Mouse (Mus musculus): ENCODE measurements around the gene Cd79b.

Gene Cd79b

DNA sequence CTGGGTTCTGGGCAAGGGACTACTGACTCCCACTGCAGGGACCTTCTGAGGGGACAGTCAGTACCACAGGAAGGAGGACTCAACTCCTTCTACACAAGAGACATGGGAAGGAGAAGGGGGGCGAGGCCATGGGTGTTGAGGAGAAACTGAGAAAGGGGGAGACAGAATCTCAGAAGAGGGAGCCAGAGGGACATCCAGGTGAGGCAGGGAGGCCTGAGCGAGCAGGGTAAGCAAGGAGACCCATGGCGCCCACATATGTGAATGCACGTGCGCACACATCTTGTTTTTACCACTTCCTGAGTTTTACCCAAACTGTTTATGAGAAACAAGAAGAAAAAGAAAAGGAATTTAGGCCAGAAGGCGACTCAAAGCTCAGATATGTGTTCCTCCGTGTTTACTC is 3.2 kb upstream of the Cd79b start:
- no peak for DNase-seq

DNA sequence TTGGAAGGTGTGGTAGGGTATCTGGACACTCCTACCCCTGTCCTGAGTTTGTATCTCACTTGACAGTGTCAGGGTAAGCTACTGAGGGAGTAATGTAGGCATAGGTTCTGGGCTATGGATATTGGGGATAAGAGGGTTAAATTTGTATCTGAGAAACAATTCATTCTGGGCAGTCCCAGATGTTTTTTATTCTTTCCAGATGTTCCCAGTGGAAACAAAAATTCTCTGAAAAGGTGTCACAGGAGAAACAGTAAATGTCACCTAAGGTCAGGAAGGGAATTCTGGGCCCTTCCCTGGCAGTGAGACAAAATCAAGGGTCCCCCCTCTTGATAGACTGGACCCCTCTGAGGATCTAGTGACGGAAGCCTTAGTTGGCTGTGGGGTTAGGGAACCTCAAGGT is 1.9 kb upstream of the Cd79b start:
- DNase-seq: no peak

DNA sequence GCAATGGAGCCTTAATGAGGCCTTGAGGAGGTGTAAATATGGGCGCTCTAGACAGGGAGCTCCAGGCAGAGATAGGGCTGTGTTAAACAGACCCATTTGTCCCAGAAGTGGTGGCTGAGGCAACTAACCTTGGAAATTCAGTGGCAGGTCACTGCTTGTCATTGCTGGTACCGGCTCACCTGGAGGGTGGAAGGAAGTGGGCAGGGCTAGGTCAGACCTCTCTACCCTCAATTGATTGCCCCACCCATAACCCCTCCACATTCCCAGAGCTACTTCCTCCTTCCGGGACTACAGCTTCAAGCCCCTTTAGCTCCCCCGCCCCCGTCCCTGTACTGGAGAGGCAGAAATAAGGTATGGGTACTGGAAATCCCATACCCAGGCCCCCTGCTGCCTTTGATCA is 1.0 kb downstream of the Cd79b start:
- DNase-seq: no peak

DNA sequence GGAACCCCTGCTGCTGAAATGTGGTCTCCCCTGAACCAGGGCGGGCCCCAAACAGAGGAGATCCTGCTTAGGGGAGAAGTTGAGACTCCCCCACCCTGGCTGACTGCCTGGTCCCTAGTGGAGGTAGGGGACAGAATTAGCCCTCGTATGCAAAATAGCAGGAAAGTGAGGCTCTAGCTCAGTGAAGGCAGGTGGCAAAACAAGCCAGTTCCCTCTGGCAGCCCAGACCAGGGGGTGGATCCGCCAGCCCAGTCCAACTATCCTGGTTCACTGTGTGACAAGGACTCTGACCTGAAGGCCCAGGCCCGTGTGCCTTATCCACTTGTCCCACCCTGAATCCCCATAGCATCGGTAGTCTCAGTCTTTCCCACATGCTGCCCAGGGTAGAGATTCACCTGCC is 4.4 kb downstream of the Cd79b start:
- DNase-seq: no peak

DNA sequence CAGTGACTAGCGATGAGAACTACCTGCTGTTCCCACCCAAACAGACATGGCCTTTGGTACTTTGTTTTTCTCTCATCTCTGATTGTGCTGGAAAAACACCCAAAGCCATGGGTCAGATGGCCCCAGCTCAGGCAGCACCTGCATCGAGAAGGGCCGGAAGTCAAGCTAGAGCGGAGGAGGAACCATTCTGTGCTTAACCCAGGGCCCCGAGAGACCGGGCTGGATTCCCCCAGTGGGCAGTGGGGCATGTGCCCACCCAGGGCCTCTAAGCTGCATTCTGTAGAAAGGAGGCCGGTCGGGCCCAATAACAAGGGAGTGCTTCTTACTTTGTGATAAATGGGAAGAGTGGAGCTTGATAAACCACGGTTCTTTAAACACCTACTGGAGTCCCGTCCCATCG is 6.4 kb downstream of the Cd79b start:
- DNase-seq: no peak

DNA sequence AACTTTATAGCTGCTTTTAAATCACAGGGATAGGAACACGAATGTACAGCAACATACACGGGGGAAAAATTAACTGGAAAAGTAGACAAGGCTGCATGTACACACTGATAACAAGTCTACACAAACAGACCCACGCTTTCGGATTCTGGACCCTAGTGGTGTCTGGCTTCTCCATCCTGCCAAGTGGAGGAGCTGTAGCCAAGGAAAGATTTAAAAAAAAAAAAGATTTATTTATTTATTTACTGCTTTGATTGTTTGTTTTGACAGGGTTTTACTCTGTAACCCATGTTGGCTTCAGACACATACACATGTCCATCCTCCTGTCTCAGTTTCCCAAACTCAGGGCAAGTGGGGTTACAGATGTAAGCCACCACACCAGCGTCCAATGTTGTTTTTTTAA is 7.1 kb downstream of the Cd79b start:
- no peak for DNase-seq

DNA sequence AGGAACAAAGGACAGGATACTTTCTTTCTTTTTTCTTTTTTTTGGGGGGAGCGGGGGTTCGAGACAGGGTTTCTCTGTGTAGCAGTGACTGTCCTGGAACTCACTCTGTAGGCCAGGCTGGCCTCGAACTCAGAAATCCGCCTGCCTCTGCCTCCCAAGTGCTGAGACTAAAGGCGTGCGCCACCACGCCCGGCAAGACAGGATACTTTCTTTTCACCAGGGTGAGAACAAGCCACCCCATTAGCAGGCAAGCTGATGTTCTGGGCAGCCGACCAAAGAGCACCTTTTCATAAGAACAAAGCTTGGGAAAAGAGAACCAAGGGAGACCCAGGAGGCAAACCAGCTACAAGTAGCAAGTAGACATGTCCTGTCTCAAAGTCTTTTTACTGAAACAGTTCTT is 7.8 kb downstream of the Cd79b start:
- no peak for DNase-seq

DNA sequence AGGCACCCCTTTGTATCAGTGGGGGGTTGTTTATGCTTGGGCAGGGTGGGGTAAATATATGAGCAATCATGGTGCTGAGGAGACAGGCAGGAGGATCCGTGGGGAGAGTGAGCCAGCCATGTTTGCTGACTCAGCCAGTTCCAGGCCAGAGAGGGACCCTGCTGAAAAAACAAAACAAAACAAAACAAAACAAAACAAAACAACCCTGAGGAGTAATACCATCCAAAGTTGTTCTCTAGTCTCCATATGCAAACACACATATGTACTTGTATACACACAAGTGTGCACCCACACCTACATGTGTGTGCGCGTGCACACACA is 8.5 kb downstream of the Cd79b start:
- no peak for DNase-seq

DNA sequence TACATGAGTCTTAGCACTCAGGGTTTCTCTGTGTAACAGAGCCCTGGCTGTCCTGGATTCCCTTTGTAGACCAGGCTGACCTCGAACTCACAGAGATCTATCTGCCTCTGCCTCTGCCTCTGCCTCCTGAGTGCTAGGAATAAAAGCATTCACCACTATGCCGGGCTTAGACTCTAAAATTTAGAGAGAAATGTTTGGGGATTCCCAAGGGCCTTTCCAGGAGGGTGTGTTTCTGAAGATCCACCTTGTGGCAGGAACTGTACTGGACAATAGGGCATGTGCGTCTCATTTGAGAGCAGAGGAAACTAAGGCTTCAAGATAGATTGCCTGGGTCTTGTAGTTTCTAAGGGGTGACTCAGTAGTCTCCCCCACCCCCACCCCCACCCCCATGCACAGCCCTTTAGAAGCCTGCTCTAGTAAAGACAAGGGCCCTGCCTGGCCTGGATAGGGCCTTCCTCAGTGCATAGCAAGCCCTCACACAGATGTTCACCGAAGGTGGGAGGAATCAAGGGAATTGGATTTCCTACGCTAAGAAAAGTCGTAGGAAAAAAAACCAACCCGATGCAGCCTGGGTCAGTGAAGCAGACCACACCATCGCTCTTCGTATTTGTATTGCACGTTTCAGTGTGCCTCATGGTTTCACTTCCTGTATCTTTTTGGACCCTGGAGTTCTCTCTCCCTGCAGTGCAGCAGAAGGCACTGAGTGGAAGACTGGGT is 9.1 kb downstream of the Cd79b start:
- DNase-seq: no peak

DNA sequence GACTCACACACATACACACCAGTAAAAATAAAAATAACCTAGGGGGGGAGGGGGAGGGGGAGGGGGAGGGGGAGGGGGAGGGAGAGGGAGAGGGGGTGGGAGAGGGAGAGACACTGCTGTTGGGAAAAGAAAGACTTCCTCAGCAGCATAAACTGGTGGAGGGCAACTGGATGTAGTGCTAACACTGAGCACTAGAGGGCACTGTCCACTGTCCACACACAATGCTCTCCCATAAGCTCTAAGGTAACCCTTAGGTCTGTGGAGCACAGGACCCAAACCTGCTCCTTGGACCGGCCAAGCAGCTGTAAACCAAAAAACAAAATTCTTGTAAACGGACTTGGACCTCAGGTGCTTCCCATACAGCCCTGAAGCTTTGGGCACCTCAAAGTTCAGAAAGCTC is 11.9 kb downstream of the Cd79b start:
- peak; percentile 80 for DNase-seq

DNA sequence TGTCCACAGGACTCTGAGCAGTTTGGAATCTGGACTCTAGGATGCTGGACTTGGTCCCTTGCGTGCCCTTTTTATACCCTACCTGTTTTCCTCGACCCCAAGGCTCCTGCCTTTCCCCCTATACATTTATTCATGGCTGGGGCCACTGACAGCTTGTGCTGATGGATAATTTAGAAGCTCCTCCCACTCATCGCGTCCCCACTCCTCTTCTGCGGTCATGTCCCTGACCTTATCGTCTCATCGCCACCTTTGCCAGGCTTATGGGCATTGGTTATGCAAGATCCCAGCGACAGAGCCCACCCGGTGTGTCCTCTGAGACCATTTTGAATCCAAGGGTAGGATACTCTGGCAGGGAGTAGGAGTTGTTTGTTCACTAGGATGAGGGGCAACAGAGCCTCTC is 12.8 kb downstream of the Cd79b start, which contains the start of gene Gh:
Gene Gh, minus strand, starts transcription at position 101 of the 400 bp plus-strand sequence.
- no peak for DNase-seq

DNA sequence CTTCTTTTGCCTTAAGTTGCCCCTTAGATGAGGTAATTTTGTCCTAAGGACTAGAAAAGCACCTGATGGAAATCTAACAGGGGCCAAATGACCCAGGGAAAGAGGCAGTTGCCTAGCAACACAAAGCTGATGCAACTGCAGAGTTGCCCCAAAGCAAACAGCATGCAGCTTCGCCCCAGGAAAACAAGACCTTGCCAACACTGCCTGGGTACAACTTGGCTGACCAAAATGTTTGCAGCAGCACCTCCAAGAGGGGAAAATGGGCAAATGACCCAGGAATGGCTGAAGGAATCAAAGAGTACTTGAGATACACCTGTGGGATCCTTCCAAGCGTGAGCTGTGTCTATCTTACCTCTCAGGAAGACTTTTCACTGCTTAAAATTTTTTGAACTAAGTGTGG is 22.7 kb downstream of the Cd79b start:
- no peak for DNase-seq

DNA sequence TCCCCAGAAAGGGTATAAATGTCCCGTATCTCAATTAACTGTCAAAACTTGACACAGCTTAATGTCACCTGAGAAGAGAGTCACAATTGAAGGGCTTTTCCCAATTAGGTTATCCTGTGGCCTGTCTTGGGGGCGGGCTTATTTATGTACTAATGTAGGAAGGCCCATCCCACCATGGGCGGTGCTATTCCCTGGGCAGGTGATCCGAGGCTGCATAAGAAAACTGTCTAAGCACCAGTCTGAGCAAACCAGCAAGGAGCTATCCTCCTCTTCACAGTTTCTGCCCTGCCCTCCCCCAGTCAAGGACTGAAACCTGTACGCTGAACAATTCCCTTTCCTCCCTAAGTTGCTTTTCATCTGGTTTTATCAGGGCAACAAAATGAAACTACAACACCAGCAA is 24.2 kb downstream of the Cd79b start:
- no peak for DNase-seq

DNA sequence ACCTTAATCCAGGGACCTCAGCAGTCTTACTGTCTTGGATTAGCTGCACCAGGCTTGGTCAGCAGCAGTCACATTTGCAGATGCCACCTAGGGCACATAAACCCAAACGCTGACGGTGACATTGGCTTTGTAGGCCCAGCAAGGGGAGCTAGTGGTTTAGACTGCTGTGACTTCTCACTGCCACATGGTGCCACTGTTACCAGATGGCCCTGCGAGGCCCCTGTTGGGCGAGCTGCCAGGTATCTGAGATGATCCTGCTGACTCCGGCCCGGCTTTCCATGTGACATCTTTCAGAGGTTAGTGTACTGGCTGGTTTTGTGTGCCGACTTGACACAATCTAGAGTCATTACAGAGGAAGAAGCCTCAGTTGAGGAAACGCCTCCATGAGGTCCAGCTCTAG is 25.2 kb downstream of the Cd79b start:
- DNase-seq: peak; percentile 86

DNA sequence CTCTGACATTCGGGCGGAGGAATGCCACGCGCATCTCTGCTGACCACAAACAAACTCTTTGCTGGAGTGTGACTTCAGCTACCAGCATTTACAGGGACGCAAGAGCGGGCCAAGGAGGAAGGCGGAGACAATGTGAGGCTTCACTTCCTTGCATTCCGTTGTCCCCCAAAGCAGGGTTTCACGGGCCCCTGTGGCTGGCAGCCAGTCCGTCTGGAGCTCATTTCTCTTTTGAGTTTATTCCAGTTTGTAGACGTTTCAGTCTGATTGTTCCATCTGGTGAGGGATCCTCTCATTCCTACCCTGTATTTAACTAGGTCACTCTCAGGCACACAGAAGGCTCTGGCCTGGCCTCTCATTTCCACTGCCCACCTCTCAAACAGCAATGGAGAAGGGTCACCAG is 27.6 kb downstream of the Cd79b start:
- DNase-seq: no peak

DNA sequence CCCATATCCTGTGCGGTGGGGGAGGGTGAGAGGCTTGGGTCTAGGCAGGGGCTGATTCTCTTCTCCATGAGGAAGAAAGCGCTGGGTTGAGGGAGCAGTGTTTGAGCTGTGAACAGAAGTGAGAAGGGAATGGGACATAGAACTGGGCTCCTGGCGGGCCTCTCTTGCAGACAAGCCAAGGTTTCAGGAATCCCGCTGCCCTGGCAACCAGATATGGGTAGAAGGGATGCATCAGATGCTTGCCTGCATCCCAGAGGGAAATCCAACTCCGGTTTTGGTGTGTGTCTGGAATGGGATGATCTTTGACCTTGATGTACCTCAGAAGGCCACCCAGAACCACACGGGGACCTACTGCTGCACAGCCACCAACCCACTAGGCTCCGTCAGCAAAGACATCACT is 28.4 kb downstream of the Cd79b start:
- no peak for DNase-seq

DNA sequence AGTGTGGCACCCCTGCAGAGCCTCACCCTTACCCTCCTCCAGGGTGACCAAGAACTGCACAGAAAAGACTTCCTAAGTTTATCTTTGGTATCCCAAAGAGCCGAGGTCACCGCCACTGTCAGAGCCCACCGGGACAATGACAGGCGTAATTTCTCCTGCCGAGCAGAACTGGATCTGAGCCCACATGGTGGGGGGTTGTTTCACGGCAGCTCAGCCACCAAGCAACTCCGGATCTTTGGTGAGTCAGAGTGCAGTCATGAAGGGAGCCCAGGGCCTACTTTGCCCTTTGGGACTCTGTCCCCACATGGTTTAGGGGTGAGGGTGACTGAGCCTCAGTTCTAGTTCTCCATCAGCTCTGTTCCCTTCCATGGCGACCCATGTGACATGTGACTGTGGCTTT is 30.4 kb downstream of the Cd79b start:
- DNase-seq: no peak

DNA sequence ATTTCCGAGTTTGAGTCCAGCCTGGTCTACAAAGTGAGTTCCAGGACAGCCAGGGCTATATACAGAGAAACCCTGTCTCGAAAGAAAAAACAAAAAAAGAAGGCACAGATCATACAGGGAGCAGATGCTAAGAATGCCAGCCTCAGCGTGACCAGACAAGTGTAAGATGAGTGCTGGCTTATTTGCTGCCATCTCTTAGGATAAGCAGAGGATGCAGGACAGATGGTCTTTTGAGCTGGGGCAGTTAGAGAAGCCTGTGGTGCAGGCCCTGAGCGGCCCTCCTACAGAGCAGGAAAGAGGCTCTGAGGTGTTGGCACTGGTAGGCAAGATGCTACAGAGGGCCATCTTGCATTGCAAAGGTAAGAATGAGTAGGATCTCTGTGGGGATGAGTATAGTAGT is 31.2 kb downstream of the Cd79b start:
- no peak for DNase-seq

DNA sequence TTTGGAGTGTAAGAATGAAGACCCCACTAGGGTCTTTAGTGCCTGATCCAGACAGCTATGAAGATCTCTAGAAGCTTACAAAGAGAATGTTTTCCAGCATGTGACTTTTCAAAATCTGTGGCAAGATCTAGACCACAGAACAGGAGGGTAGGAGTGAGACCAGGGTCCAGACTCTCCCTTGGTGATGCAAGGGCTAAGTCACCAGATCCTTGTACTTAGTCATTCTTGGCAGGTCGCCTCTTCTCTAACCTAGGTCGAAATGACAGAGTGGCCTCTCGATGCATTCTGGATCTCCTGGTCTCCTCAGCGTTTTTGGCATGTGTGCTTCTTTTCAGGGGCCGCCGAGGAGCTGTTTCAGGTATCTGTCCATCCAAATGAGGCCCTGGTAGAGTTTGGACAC is 32.1 kb downstream of the Cd79b start:
- DNase-seq: no peak

DNA sequence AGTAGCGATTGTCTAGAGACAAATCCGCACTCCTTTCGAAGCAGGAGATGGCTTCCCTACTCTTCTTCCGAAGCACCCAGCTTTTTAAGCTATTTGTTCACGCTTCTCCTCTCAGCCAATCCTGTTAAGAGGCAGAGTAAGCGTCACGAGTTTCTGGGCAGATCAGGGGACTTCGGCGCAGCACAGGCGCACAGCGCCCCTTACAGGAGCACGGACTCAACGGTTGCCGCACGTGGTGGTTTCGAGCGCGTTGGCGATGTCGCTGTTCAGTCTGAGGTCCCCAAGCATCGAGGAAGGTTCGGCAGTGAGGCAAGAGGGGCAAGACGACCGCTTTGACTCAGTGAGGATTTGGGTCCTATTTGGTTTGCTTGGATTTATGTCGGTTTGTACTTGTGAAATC is 38.1 kb downstream of the Cd79b start, which contains the start of gene Tcam1:
Gene Tcam1, plus strand, starts transcription at position 219 of the 400 bp plus-strand sequence.
- peak; percentile 96 for DNase-seq

DNA sequence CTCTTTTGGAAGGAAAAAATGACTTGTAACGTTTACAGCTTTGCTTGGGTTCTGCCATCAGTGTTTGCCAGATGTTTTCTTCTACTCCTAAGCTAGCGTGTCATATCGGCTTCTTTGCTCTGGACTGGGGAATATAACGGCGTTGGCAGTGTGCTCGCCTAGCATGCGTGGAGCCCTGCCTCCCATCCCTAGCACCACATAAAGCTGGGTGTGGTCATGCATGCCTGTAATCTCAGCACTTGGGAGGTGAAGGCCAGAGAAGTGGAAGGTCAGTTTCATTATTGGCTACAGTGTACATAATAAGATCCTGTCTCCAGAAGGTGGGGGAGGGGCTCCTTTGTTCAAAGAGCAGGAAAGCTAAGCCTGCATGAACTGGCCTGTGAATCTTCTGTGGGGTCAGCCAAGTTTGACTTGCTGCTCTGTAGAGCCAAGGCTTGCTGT is 39.6 kb downstream of the Cd79b start:
- peak; percentile 74 for DNase-seq

DNA sequence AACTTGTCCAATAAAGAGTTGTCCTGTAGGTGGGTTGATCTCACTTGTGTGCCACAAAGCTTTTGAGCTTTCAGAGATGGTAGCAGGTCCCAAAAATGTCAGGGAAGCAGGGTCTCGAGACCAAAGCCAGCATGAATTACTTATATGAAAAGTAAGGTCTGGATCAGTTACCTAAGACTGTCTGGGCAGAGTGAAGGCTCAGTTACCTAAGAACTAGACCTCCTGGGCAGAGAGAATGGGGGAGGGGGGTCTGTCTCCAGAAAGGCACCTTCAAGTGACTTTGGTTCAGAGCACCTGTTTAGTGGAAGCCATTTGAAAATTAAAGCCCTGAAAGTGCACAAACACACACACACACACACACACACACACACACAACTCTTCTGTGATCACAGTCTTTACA is 40.2 kb downstream of the Cd79b start:
- no peak for DNase-seq

DNA sequence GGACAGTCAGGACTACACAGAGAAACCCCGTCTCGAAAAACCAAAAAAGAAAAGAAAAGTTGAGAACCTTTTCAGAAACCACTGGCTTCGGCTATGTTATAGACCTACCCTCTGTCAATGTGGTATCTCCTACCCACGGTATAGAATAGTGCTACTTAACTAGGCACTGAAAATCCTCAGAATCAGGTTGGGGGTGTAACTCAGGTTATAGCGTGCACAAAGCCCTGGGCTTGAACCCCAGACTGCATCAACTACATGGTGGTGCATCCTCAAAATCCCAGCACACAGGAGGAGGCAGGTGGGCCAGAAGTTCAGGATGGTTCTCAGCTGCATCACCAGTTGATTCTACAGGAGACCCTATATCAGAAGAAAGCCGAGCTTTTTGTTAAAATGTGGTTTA is 40.8 kb downstream of the Cd79b start:
- no peak for DNase-seq

DNA sequence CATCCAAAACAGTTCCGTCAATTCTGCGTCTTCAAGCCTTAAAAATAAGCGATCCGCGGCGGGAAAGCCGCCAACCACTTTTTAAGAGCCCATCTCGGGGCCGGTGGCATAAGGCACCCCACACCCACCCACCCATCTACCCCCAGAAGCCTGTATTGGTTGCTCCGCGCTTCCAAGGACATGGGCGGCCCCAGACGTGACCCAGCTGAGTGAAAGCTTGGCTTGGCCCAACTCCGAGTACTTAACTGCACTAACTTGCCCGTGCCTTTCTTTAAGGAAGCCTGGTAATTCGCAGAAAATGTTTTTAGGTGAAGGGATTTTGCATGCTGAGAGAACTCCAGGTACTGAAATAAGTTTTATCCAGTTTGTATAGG is 41.3 kb downstream of the Cd79b start:
- DNase-seq: no peak

DNA sequence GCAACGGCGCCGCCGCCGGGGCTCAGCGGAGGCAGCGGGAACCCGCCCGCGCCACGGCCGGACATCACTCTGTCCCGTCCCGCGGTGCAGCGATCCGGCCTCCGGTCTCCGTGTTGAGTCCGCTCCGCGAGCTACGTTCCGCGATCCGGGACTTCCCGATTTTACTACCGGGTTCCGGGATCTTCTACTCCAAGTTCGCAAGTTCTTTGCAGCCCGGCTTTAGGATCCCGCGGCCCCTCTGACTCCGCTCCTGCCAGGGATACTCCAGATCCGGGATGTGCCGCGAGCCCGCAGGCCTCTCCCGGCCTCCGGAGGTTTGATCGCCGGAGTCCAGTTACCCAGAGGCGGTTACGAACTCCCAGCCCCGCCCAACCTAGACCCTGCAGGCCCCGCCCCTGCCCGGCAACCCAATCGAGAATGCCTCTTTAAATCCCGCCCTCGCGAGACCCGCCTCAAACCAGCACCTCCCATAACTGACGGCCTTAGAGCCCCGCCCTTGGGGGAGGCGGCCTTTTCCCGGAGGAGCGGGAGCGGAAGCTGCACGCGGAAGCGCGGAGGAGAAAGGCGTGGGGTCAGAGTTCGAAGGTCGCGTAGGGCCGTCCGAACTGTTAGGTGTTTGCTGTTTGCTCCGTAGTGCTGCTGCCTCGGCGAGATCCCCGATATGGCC is 41.8 kb downstream of the Cd79b start, which contains the start of gene Smarcd2:
Gene Smarcd2, minus strand, starts transcription at position 329 of the 667 bp plus-strand sequence.
- DNase-seq: peak; percentile 100
